ENCODE assay signal across 8 mouse cellular contexts in the genomic region with DNA sequence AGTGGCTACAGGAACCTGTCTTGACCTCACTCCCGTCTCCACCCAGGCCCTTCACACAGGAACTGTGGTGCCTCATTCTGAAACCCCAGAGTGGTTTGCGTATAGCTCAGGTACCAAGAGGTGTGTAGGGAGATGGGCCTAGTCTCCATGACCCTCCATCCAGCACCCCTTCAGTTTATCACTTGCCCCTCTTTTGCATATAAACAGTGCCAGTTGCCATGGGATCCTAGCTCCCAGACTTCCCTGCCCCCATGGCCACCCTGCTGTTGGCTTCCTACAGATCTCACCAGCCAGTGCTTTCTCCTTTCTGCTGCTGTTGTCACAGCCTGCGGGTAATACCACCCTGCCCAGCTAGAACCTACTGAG. TPM values are rescaled to one million over a fixed set of nuclear protein-coding genes. Genes with fewer than 3 reads are reported as not detected.
DNase-seq lines count a peak whose midpoint lies in the region; ATAC-seq and TF ChIP-seq lines count a peak whose summit lies in the region.

No protein-coding gene starts in this region.

- H3K9me3 ChIP-seq in kidney, postnatal 0 days (replicated peaks; ENCODE audit: low read length): no peaks in the 10 kb centered on the region
- H3K9me3 ChIP-seq in embryonic facial prominence, embryonic 12.5 days: no peaks in the 10 kb centered on the region
- no peaks in the 10 kb centered on the region for H3K9me3 ChIP-seq in intestine, embryonic 16.5 days (ENCODE audit: control insufficient read depth, low read length)
- no peaks in the 10 kb centered on the region for H3K9me3 ChIP-seq in neural tube, embryonic 12.5 days

- H3K36me3 ChIP-seq in kidney, postnatal 0 days (ENCODE audit: insufficient read depth, low read length): peaks cover 2% of the 10 kb centered on the region; the same call in 1 of the 2 replicates
- peaks cover 2% of the 10 kb centered on the region; the same call in 1 of the 2 replicates for H3K36me3 ChIP-seq in embryonic facial prominence, embryonic 12.5 days
- peaks cover 1% of the 10 kb centered on the region; the same call in 1 of the 2 replicates for H3K36me3 ChIP-seq in intestine, embryonic 16.5 days (ENCODE audit: control insufficient read depth, insufficient read depth, low read length)
- H3K36me3 ChIP-seq in neural tube, embryonic 12.5 days: peaks cover 3% of the 10 kb centered on the region

- 74% methylated on average over 3 of the region's 3 CpGs for WGBS in kidney, postnatal 0 days
- WGBS in embryonic facial prominence, embryonic 12.5 days: 56% methylated on average over 3 of the region's 3 CpGs
- WGBS in intestine, embryonic 16.5 days: 66% methylated on average over 3 of the region's 3 CpGs
- WGBS in neural tube, embryonic 12.5 days: 53% methylated on average over 3 of the region's 3 CpGs

- TF ChIP-seq CTCF in kidney, postnatal 0 days (IDR thresholded peaks at IDR 0.05; ENCODE audit: low read depth): no peak

- H3K4me2 ChIP-seq in kidney, postnatal 0 days (ENCODE audit: low read length): no peak overlapping the region
- H3K4me2 ChIP-seq in embryonic facial prominence, embryonic 12.5 days (replicated peaks): no peak overlapping the region
- H3K4me2 ChIP-seq in intestine, embryonic 16.5 days (ENCODE audit: low read depth, low read length): no peak overlapping the region
- peak overlapping the region; percentile 43 for H3K4me2 ChIP-seq in neural tube, embryonic 12.5 days (replicated peaks)

- peak overlapping the region; percentile 47; the same call in 1 of the 2 replicates for H3K27ac ChIP-seq in kidney, postnatal 0 days
- H3K27ac ChIP-seq in embryonic facial prominence, embryonic 12.5 days: peak overlapping the region; percentile 77
- no peak overlapping the region for H3K27ac ChIP-seq in intestine, embryonic 16.5 days (ENCODE audit: low read length)
- H3K27ac ChIP-seq in neural tube, embryonic 12.5 days: peak overlapping the region; percentile 68; the same call in 1 of the 2 replicates

- ATAC-seq in kidney, postnatal 0 days (replicated peaks; ENCODE audit: low FRiP score, low read depth): no peak
- ATAC-seq in embryonic facial prominence, embryonic 12.5 days (ENCODE audit: insufficient number of reproducible peaks, insufficient read depth, low FRiP score, low TSS enrichment): no peak
- no peak for ATAC-seq in intestine, embryonic 16.5 days
- peak; percentile 19; the same call in 1 of the 2 replicates for ATAC-seq in neural tube, embryonic 12.5 days (ENCODE audit: low FRiP score, low read depth)

- H3K27me3 ChIP-seq in kidney, postnatal 0 days (ENCODE audit: insufficient read depth, low read length): no peaks in the 10 kb centered on the region
- H3K27me3 ChIP-seq in embryonic facial prominence, embryonic 12.5 days: no peaks in the 10 kb centered on the region
- no peaks in the 10 kb centered on the region for H3K27me3 ChIP-seq in intestine, embryonic 16.5 days (replicated peaks; ENCODE audit: control insufficient read depth, insufficient read depth, low read length)
- H3K27me3 ChIP-seq in neural tube, embryonic 12.5 days (replicated peaks): no peaks in the 10 kb centered on the region

- no peak overlapping the region for H3K4me3 ChIP-seq in kidney, postnatal 0 days (replicated peaks; ENCODE audit: low read depth, low read length)
- H3K4me3 ChIP-seq in embryonic facial prominence, embryonic 12.5 days: no peak overlapping the region
- H3K4me3 ChIP-seq in intestine, embryonic 16.5 days (ENCODE audit: low read length): no peak overlapping the region
- no peak overlapping the region for H3K4me3 ChIP-seq in neural tube, embryonic 12.5 days

- DNase-seq in kidney, postnatal 0 days (ENCODE audit: low spot score): no peak
- DNase-seq in kidney, adult 8-10 months: no peak
- no peak for DNase-seq in embryo, embryonic 10 days (ENCODE audit: low spot score)
- DNase-seq in spleen, postnatal 4 days (ENCODE audit: low spot score in 2 of 2): no peak
- no peak for DNase-seq in ovary, postnatal 14 days (ENCODE audit: low spot score)

- peaks cover 37% of the 10 kb centered on the region for H3K4me1 ChIP-seq in kidney, postnatal 0 days (replicated peaks; ENCODE audit: insufficient read depth, low read length)
- H3K4me1 ChIP-seq in embryonic facial prominence, embryonic 12.5 days: peaks cover 57% of the 10 kb centered on the region
- peaks cover 55% of the 10 kb centered on the region for H3K4me1 ChIP-seq in intestine, embryonic 16.5 days (ENCODE audit: control insufficient read depth, insufficient read depth, low read length)
- H3K4me1 ChIP-seq in neural tube, embryonic 12.5 days: peaks cover 70% of the 10 kb centered on the region

- H3K9ac ChIP-seq in kidney, postnatal 0 days (ENCODE audit: low read depth, low read length): no peak overlapping the region; the same call in 1 of the 2 replicates
- no peak overlapping the region for H3K9ac ChIP-seq in embryonic facial prominence, embryonic 12.5 days
- H3K9ac ChIP-seq in intestine, embryonic 16.5 days (ENCODE audit: low read depth, low read length): peak overlapping the region; percentile 60
- peak overlapping the region; percentile 33; the same call in 1 of the 2 replicates for H3K9ac ChIP-seq in neural tube, embryonic 12.5 days

RNA-seq across cellular contexts. Expression of a gene that starts 8.8 kb away (rescaled TPM):
- polyA plus RNA-seq in kidney, postnatal 0 days (2015; fragmentation: Nextera tagmentation; extraction: Ambion mirVana): 14.4 and 16.2 TPM in 2 replicates
- polyA plus RNA-seq in embryonic facial prominence, embryonic 12.5 days (2016; fragmentation: Nextera tagmentation; extraction: Ambion mirVana): 16.9 and 17.7 TPM in 2 replicates
- polyA plus RNA-seq in intestine, embryonic 16.5 days (2015; fragmentation: Nextera tagmentation; extraction: Ambion mirVana): 13.7 and 23.2 TPM in 2 replicates
- 17.6 and 19.8 TPM in 2 replicates for polyA plus RNA-seq in neural tube, embryonic 12.5 days (2016; fragmentation: Nextera tagmentation; extraction: Ambion mirVana)

Comparison
In these comparisons a context has a peak if more than half of its experiments do, and no peak if none do; other contexts are left out.
1. H3K9ac ChIP-seq: peak in intestine, embryonic 16.5 days (single experiment) and neural tube, embryonic 12.5 days (single experiment); none in kidney, postnatal 0 days (single experiment) and embryonic facial prominence, embryonic 12.5 days (single experiment).